Mouse (Mus musculus): Measurements from ENCODE around the gene Bpifa6.

DNA sequence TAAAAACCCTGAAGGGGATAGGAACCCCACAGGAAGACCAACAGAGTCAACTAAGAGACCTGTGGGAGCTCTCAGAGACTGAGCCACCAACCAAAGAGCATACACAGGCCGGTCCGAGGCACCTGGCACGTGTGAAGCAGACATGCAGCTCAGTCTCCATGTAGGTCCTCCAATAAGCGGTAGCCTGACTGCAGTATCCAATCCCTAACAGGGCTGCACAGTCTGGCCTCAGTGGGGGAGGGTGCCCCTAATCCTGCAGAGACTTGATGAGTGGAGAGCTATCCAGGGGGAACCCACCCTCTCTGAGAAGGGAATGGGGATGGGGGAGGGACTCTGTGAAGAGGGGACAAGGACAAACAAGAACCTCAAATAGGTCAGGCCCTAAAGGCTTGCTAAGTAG lies 31.0 kb downstream of the Bpifa6 start:
- TF ChIP-seq CTCF (IDR thresholded peaks at IDR 0.05; ENCODE audit: borderline replicate concordance, extremely low read depth, insufficient read depth, insufficient read length) = no peak
- TF ChIP-seq POLR2A (IDR thresholded peaks at IDR 0.05; ENCODE audit: borderline replicate concordance, extremely low read depth, insufficient read depth, insufficient read length, poor library complexity, severe bottlenecking) = no peak

Data from brain, embryonic 14.5 days (tissue).